Mouse (Mus musculus) stomach, adult 2 months (tissue): Measurements from ENCODE around the gene Ube2j1. TPM values are rescaled to one million over a fixed set of nuclear protein-coding genes. Genes with fewer than 3 reads are reported as not detected.

Experiments used
- polyA plus RNA-seq: library from polyadenylated mRNA; depleted of rRNA; stranded (reverse); fragments of >200 nt; gene quantifications from 2 replicates; pipeline ENCODE4 v1.2.3, GENCODE M21; 2012; rRNA removed

Ube2j1 gene
- polyA plus RNA-seq = 6.7 and 7.5 TPM in 2 replicates

GRCm38 (mm10) chr4:33031195-33031960, at the start of gene Ube2j1:
Gene Ube2j1, plus strand, starts transcription at chr4:33031416.

GRCm38 (mm10) chr4:32982716-32983175, 48.5 kb upstream of the Ube2j1 start, which contains the start of gene Rragd:
Gene Rragd, plus strand, starts transcription at chr4:32983037.

DNA sequence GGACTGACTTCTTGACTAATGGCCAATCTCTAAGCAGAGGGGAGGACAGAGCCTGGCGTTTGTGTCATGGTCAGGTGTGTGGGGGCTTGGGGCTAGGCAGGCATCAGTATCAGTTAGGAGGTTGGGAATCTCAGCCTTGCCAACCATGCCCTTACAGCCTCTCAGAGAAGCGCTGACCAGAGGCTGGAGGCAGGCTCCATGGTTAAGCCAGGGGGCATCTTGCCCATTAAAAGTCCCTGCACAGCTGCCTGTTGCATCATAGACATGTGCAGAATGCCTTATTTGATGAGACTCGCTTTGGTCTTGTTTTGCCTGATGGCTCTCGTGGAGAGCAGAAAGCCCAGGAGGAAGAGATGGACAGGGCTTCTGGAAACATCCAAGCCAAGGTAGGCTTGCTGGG, 31.8 kb downstream of the Ube2j1 start, which contains the start of gene Gabrr2:
Gabrr2 (plus strand) TSS at position 19 of the 400 bp plus-strand sequence.

Other genes starting within 250 kb of the Ube2j1 start
- gene Lyrm2, start 231.2 kb upstream of the Ube2j1 start, polyA plus RNA-seq = 1.9 and 3.7 TPM in 2 replicates
- 0.18 and 0.25 TPM in 2 replicates for gene Ankrd6, start 80.6 kb upstream of the Ube2j1 start, polyA plus RNA-seq
- 0.44 and 0.52 TPM in 2 replicates for gene Rragd, start 48.4 kb upstream of the Ube2j1 start, polyA plus RNA-seq
- 0.15 and 0.42 TPM in 2 replicates for gene Gabrr2, start 31.6 kb downstream of the Ube2j1 start, polyA plus RNA-seq
- gene Gabrr1, start 101.1 kb downstream of the Ube2j1 start, polyA plus RNA-seq = 0.04 TPM in 1 of 2 replicates, not detected in the other
- gene Pm20d2, start 158.3 kb downstream of the Ube2j1 start, polyA plus RNA-seq = 6.0 and 12.4 TPM in 2 replicates
- 0.04 and 0.13 TPM in 2 replicates for gene Srsf12, start 177.6 kb downstream of the Ube2j1 start, polyA plus RNA-seq